Mouse (Mus musculus) MEL (cell line): ENCODE data around the gene Dtx4.

Experiments
- E2F4 ChIP-seq: IDR thresholded peaks from 2 replicates; pipeline ENCODE4 v1.6.1; 2011; ENCODE audit warnings: low read depth, low read length, improper control_type of control experiment, borderline replicate concordance
- HCFC1 ChIP-seq: IDR thresholded peaks from 2 replicates; pipeline ENCODE4 v1.6.1; 2012; ENCODE audit warnings: low read depth, mild to moderate bottlenecking, inconsistent platforms, low read length, improper control_type of control experiment, moderate library complexity
- MEF2A ChIP-seq: IDR thresholded peaks from 2 replicates; pipeline ENCODE4 v1.6.1; 2014; ENCODE audit warnings: low read depth, mild to moderate bottlenecking, inconsistent platforms, low read length, improper control_type of control experiment; ENCODE audit not compliant: poor library complexity, insufficient replicate concordance, severe bottlenecking; ENCODE audit errors: extremely low read depth

DNA sequence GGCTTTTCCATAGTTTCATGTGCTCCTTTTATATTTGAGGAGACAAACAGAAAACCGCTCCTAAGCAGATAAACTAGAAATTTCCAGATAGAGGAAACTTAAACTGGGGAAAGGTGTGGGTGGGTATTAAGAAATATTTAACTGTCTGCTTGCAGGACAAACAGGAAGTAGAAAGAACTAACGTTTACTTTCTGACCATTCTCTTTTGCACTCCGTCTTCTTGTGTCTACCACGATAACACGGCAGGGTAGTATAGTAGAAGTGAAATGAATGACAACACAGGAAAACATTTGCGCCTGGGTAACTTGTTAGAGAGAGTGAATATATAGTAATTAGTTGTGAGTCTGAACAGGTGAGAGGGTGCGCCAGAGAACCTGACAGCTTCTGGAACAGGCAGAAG is 1.5 kb upstream of the Dtx4 start:
- TF ChIP-seq HCFC1 (no peak), E2F4 (no peak), MEF2A (no peak)
